Mouse (Mus musculus) bone marrow macrophage, adult 2 months (primary cell): ENCODE results near the gene Atl2. TPM values are rescaled to one million over a fixed set of nuclear protein-coding genes. Genes with fewer than 3 reads are reported as not detected.

Source experiments
- H3K27ac ChIP-seq: 2 replicates; pipeline ENCODE4 v1.5.1; 2012; ENCODE audit warnings: low read depth, low read length; ENCODE audit not compliant: insufficient read depth
- H3K4me1 ChIP-seq: 2 replicates; pipeline ENCODE4 v1.6.1; 2012; ENCODE audit warnings: low read length; ENCODE audit not compliant: control insufficient read depth, insufficient read depth
- H3K4me3 ChIP-seq: 2 replicates; pipeline ENCODE4 v1.5.1; 2012; ENCODE audit warnings: mild to moderate bottlenecking, low read length, moderate library complexity; ENCODE audit not compliant: insufficient read depth
- CTCF ChIP-seq: IDR thresholded peaks from 2 replicates; pipeline ENCODE4 v1.5.1; 2012; ENCODE audit warnings: low read depth, mild to moderate bottlenecking, low read length, moderate library complexity
- POLR2A ChIP-seq: IDR thresholded peaks from 2 replicates; pipeline ENCODE4 v1.6.1; 2012; ENCODE audit warnings: mild to moderate bottlenecking, low read depth, low read length, borderline replicate concordance
- polyA plus RNA-seq: library from polyadenylated mRNA; stranded (reverse); fragments of >200 nt; gene quantifications from 2 replicates; pipeline ENCODE4 v1.2.4, GENCODE M21; 2012; ENCODE audit not compliant: missing spikeins, insufficient read depth, insufficient read length

Atl2 gene
- polyA plus RNA-seq, 1 experiment, result 19.9 TPM

GRCm38 (mm10) chr17:79855533-79855932 lies 40.4 kb downstream of the Atl2 start:
- Histone ChIP-seq H3K27ac (no peak overlapping the region), H3K4me1 (0 out of 2 replicates have a peak, but pooled peaks cover 2% of the 10 kb centered on the region), H3K4me3 (no peak overlapping the region)
- no peak for TF ChIP-seq CTCF
- no peak for TF ChIP-seq POLR2A

GRCm38 (mm10) chr17:79848385-79848784 lies 47.5 kb downstream of the Atl2 start:
- no peak overlapping the region for H3K4me3 ChIP-seq
- no peaks in the 10 kb centered on the region for H3K4me1 ChIP-seq
- TF ChIP-seq POLR2A (no peak), CTCF (no peak)
- H3K27ac ChIP-seq, result no peak overlapping the region

GRCm38 (mm10) chr17:79846182-79846581 lies 49.7 kb downstream of the Atl2 start:
- no peaks in the 10 kb centered on the region for H3K4me1 ChIP-seq
- no peak overlapping the region for H3K4me3 ChIP-seq
- H3K27ac ChIP-seq, result no peak overlapping the region
- no peak for TF ChIP-seq POLR2A
- no peak for TF ChIP-seq CTCF

GRCm38 (mm10) chr17:79845695-79846094 lies 50.2 kb downstream of the Atl2 start:
- Histone ChIP-seq H3K4me3 (no peak overlapping the region), H3K27ac (no peak overlapping the region), H3K4me1 (no peaks in the 10 kb centered on the region)
- TF ChIP-seq CTCF (no peak), POLR2A (no peak)

GRCm38 (mm10) chr17:79840254-79841238 lies 55.4 kb downstream of the Atl2 start:
- TF ChIP-seq CTCF (peak; percentile 54), POLR2A (no peak)

GRCm38 (mm10) chr17:79836978-79837377 lies 58.9 kb downstream of the Atl2 start:
- Histone ChIP-seq H3K4me1 (peaks cover 10% of the 10 kb centered on the region), H3K27ac (no peak overlapping the region), H3K4me3 (no peak overlapping the region)
- TF ChIP-seq POLR2A, result no peak
- no peak for TF ChIP-seq CTCF

More at GRCm38 (mm10) chr17:79840254-79841238, 55.4 kb downstream of the Atl2 start:
- H3K4me1 ChIP-seq, result peaks cover 5% of the 10 kb centered on the region
- H3K4me3 ChIP-seq, result no peak overlapping the region
- no peak overlapping the region for H3K27ac ChIP-seq

GRCm38 (mm10) chr17:79835714-79836373 lies 60.1 kb downstream of the Atl2 start:
- H3K27ac ChIP-seq, result no peak overlapping the region
- peaks cover 10% of the 10 kb centered on the region for H3K4me1 ChIP-seq

GRCm38 (mm10) chr17:79832284-79832683 lies 63.6 kb downstream of the Atl2 start:
- no peak overlapping the region for H3K27ac ChIP-seq

More at GRCm38 (mm10) chr17:79835714-79836373, 60.1 kb downstream of the Atl2 start:
- TF ChIP-seq POLR2A, result no peak
- TF ChIP-seq CTCF, result no peak
- no peak overlapping the region for H3K4me3 ChIP-seq

GRCm38 (mm10) chr17:79826482-79827034 lies 69.4 kb downstream of the Atl2 start:
- Histone ChIP-seq H3K27ac (no peak overlapping the region), H3K4me3 (no peak overlapping the region), H3K4me1 (peaks cover under 1% of the 10 kb centered on the region; the same call in 1 of the 2 replicates)
- TF ChIP-seq CTCF (no peak), POLR2A (no peak)

More at GRCm38 (mm10) chr17:79832284-79832683, 63.6 kb downstream of the Atl2 start:
- TF ChIP-seq POLR2A, result no peak
- no peak for TF ChIP-seq CTCF
- Histone ChIP-seq H3K4me3 (no peak overlapping the region), H3K4me1 (peaks cover 10% of the 10 kb centered on the region)
